Mouse (Mus musculus): Measurements from ENCODE around the gene Prm2.
A peak's percentile ranks its signal among the peaks of the same experiment; 100 is the strongest.

Prm2 gene

DNA sequence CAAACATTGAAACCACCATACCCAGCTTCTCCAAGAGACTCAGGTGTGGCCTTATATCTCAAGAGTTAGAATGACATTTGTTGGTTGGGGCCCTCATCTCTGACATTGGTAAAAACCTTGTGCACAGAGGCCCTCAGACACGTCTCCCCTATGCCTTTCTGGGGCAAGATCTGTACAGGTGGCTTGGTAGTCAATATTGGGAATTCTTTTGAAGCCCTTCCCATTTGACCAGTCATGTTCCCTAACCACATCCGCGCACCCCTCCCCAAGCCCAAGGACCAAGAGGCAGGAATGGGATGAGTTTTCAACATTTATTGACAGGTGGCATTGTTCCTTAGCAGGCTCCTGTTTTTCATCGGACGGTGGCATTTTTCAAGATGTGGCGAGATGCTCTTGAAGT is at the start of gene Prm2:
TSS of gene Prm2 (minus strand) at position 101 of the 400 bp plus-strand sequence.
- no peak for DNase-seq

DNA sequence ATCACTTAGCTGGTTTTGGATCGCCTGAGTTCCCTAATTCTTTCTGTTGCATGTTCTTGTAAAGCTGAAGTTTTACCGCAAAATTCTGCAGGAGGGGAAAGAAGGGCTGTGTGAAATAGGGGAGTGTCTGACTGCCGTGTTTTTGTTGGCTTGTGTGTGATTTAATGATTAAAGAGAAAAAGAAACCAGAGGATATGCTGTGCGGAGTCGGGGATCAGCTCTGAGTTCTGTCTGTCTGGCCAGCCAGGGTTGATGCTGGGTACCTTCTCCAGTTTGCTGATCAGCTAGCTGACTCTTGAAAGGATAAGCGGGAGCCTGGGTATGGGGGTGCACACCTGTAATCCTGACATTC is 48.4 kb upstream of the Prm2 start:
- no peak for DNase-seq

DNA sequence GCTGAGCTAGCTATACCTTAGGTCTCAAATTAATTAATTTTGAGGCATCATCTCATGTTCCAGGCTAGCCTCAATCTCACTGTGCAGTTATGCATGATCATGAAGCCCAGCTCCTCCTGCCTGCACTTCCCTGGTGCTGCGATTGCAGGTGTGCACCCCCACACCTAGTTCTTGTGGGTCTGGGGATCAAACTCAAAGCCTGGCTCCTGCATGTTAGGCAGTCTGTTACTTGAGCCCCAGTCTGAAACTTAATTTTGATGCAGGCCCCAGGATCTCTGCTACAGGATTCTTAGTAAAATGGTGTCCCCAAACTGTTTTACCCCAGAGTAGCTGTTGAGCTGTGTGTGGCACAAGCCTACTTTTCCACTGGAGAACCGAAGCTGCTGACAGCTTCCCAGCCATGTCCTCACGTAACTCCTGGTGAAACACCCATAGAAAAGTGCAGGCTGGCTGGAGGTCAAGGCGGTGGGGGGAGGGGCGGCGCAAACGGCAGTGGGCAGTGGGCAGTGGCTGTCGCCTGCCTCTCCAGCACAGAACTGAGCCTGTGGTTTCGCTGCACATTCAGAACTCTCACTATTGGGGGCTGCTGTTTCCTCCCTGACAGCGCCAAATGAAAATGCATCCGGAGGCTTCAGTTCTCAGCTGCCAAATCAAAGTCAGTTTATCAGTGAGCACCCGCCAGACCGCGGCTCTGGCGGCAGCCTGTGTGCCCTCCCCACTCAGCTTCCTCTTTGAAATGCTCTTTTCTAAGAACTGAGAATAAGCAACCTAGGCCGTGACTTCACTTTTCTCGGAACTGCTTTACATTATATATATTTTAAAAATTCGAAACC is 47.8 kb upstream of the Prm2 start:
- DNase-seq = peak; percentile 79

DNA sequence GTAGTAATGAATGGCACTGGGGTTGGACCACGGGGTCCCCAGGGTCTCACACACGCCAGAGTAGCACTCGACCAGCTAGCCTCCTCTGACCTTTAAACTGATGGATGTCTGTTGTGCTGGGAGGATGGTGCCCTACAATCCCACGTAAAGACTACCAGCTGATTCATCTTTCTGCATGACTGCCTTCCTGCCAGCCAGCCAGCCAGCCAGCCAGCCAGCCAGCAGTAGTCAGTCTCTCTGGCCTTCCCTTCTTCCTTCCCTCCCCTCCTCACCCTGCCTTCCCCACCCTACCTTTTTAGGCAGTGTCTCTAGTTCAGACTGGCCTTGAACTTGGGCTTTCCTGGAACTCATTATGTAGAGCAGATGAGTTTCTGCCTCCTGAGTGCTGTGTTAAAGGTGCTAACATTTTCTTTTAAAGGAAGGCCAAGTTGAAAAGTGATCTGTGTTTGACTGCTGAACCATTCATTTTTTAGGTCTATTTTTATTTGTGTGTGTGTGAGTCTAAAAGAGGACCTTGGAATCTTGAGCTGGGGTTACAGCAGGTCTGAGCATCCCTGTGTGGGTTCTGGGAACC is 46.4 kb upstream of the Prm2 start:
- DNase-seq = no peak

DNA sequence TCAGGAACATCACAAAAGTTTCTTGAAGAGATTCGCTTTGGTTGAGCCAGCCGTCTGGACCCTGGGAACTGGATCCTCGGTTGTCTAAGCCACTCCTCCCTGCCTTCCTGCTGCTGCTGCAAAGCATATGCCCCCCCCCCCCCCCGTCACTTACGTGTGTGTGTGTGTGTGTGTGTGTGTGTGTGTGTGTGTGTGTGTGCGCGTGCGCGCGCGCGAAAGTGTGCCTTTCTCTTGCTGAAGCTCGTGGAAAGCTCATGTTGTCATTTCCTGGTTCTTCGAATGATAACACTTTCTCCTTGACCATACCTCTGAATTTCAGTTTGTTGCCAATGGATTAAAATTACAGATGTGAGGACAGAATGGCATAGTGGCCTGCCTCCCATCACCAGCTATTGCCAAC is 44.1 kb upstream of the Prm2 start:
- DNase-seq = no peak

DNA sequence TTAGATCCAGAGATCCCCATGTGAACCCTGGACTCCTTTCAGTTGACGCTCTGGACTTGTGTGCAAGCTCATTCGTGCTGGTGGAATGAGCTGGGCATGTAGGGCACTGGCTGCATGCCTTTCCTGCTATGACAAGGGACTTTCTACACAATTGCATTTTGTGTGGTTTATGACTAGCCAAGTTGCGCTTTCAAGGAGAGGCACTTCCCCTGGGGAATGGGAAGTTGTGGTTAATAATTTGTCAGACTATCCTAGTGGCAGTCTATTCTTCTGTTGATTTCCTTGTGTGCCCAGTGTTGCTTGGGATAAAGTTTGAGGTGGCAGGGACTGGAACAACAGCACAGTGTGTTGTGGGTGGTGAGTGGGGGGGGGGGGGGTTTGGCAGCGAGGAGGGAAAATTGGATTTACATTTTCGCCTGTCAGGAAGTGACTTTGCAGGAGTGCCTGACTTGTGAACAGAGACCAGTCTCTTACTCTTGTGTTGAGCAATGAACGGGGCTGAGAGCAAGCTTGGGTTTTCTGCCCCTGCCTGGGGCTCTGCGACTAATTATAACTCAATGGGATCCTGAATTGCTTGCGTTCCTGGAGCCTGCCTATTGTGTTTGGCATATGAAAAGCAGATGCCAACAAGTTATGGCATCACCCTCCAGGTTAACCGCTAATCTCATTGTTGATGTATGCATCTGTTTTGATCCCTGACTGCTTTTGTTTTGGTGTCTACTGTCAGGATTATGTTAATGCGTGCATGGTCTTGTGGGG is 42.7 kb upstream of the Prm2 start:
- no peak for DNase-seq

DNA sequence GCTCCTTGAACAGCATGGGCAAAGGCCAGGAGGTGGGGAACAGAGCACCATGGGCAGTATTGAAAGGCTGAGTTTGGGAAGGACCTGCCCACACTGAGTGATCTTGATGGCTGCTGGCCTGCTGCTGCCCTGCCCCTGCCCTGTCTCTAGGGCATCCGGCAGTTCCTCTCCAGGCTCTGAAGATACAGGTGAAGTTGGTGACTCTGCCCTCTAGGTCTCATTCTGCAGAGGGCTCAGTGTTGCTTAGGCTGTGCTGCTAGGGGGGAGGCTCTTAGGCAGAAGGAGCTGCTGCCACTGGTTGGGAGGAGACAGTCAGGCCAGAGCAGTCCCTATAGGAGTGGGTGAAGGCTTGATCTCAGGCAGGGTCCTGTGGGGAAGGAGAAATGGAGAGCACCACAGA is 42.0 kb upstream of the Prm2 start:
- DNase-seq = peak; percentile 74

DNA sequence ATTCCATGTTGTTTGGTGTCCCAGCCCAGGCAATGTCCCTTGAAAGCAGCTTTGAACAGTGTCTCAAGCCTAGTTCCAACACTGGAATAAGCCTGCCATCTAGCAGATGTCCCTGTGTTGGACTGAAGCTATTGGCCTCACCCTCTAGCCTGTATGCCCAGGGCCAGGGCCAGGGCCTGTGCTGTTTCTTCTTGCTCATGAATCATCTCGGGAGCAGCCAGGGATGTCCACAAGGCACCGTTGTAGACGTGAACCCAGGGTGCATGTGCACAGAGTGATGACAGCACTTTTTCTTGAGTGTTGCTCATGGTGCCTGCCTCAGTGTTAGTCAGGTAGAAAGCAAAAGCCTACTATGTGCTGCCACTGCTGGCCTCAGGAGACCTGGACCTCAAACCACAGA is 41.3 kb upstream of the Prm2 start:
- no peak for DNase-seq

DNA sequence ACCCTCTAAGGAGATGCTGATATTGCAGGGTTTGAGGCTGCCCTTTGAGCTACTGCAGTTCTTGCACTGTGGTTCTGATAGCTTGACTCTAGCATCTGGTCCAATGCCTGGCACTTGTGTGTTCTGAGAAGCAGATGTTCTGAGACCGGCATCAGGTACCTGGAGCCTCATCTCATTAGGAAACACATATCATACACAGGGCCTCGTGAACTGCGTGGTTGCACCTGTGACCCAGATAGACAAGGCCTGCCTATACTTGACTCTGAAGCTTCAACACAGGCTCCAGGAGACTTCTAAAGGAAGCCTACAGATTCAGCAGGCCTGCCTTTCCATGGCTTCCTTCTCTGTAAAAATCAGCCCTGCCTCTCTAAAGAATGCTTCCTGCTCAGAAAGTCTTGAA is 40.5 kb upstream of the Prm2 start:
- peak; percentile 72 for DNase-seq

DNA sequence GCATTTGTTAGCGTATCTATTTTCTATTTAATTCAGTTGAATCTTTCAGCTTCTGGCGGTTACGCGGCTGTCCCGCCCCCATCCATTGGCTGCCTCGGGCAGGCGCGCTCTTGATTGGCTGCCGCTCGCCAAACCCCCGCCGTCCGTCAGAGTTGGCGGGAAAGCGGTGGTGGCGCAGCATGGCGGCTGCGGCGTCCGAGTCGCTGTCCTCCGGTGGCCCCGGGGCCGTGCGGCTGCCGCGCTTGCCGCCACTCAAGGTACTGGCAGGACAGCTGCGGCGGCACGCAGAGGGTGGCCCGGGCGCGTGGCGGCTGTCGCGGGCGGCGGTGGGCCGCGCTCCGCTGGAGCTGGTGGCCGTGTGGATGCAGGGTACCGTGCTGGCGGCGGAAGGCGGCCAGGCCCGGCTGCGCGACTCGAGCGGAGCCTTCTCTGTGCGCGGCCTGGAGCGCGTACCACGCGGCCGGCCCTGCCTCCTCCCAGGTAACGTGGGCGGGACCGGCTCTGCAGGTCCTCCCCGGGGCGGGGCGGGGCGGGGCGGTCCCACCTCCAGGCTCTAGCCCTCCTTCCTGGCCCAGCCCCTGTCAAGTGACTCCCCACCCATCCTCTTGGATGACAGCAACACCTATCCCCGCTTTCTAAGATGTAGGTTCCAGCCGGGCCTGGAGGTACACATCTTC is 39.1 kb upstream of the Prm2 start, which contains the start of gene Rmi2:
TSS of gene Rmi2 (plus strand) at position 149 of the 677 bp plus-strand sequence.
- DNase-seq = peak; percentile 92

DNA sequence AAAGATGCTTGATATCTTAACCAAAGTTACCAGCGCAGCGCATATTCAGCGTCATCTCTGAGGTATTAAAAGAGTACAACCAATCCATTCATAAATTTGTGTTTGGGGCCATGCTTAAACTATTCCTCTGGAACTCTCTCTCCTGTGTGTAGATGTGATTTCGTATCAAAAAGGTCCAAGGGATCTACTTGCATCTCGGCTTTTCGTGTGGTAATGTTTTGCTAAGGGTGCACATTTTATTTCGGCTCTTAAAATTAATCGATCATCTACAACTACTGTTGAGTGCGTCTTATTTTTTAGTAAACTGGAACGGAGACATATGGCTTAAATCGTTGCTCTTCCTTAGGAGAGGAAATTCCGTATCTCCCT is 38.6 kb upstream of the Prm2 start:
- DNase-seq = no peak

DNA sequence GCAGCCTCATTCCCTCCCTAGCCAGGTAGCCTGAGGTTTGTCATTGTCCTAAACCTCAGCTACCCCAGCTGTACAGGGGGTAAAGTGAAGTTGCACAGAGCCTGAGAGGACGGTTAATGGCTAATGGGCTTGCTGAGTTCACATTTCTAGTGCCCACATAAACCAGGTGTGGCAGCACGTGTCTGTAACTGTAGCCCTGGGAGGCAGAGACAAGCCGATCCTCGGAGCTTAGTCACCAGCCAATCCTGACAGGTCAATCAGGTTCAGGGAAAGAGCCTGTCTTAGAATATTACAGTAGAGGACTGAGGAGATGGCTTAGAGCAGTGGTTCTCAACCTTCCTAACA is 32.5 kb upstream of the Prm2 start:
- DNase-seq = peak; percentile 59

DNA sequence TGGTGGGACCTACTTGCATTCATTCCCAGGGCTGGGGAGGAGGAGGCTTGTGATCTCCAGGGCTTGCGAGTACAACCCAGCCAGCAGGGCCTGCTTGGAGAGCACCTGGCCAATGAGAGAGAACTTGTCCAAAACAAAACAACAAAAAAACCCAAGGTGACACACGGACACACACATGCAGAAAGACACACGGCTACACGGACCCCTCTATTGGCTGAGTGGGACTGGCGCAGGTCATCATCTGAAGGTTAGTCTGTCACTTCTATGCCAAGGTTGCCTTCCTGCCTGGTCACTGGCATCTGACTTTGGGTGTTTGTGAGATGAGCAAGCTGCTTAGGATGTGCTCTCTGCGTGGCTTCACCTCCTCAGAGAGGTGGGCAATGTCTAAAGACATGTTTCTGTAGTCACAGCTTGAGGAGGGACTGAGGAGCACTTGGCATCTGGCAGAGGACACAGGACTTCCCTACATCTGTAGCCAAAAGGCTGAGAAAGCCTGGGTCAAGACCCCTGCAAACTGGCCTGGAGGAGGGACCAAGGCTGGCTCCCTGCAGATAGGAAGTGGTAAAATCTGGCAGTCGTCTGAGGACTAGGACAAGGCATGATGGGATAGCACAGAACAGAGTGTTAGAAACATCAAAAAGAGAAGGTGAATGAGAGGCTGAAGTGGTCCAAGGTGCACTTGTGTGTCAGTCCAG is 32.0 kb upstream of the Prm2 start:
- DNase-seq = peak; percentile 70

DNA sequence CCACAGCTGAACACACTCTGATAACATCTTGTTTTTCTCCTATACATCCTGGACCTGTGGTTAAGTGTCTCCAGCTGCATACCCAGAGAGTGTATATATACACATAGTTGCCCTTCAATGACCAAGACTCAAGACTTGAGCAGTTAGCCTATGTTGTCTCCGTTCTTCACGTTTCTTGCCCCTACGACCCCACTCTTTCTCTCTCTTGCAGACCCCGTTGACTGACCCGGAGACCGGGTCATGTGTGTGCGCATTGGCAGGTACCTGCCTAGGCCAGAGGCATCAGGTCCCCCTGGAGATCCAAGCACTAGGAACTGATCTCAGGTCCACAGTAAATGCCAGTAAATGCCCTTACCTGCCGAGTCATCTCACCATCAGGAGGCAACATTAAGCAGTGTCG is 31.3 kb upstream of the Prm2 start:
- peak; percentile 66 for DNase-seq

DNA sequence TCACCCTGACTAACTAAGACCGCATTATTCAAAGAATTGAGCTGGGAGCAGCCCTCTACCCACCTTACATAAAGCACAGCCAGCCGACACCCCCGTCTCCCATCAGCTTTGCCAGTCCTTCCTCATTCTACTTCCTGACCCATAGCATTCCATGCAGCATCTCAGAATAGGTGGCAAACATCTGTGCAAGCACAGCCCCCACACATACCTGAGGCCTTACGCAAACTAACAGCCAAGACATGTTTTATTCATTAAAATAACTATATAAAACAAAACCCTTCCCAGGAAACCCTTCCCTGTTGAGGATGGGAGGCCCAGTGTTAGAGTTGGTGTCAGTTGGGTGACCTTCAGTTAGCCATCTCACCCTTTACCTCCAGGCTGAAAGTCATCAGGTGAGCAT is 29.9 kb upstream of the Prm2 start:
- no peak for DNase-seq

DNA sequence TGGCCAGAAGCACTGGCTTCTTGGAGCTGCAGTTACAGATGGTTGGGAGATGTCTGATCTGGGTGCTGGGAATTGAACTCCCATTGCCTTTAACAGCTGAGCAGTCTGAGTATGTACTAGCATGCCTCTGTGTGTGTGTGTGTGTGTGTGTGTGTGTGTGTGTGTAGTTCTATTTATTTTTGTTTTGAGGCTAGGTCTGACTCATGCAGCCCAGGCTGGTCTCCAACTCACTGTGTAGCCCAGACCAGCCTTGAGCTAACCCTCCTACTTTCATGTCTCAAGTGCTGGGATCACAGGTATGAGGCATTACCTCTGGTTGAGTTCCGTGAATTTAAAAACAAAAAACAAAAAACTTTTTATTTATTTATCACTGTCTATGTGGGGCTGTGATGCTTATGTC is 28.6 kb upstream of the Prm2 start:
- no peak for DNase-seq

DNA sequence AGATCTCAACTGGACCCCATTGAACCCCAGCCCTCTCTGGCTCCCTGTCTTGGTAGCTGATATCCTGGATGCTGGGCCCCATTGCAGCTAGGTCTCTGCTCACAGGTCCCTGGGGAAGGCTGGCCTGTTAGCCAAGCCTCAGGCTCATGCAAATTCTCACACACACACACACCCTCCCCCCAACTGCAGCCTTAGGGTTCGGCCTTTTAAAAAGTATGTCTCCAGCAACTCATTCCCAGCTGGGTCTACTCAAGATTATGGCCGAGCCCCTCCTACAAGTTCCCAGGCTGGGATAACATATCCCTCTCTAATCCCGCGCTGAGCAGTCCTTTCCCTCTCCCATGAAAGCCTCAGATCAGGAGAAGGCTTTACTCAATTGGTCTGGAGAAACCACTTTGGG is 25.5 kb upstream of the Prm2 start:
- DNase-seq = no peak

DNA sequence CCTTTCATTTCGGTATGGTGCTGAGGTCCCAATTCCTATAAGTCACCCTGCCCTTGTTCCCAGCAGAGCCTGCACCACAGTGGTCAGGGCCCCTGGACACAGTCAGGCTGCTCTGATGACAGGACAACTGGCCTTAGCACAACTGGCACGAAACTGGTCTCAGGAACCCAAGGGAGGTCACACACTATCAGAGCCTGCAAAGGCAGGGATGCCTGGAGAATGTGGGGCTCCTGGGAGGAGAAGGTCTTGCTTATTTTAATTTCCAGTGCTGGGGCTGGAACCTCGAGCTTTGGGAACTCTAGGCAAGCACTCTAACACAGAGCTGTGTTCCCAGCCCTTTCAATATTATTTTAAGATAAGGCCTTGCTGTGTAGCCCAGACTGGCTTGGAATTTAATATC is 24.0 kb upstream of the Prm2 start:
- no peak for DNase-seq

DNA sequence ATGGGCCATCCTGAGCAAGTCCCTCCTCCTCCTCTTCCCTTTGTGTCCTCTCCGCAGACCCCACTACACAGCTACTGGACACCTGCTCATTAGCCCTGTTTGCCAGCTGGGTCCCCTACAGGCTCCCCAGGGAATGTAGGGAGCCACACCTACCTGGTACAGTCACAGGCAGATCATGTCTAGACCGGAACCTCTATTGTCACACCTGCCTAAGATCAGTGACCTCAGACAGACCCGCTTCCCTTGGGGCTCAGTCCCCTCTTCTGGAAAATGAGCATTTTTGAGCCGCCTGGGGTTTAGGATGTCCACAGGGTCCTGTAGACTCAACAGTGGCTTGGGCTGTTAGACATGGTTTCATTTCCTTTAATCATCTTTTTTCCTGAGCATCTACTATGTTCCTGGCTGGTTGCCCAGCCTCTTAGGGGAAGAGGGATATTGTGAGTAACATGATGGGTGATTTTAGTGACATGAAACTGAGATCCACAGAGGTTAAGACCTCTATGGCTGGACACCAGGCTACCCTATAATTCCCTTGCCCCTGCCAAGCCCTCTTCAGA is 22.7 kb upstream of the Prm2 start:
- DNase-seq = no peak

DNA sequence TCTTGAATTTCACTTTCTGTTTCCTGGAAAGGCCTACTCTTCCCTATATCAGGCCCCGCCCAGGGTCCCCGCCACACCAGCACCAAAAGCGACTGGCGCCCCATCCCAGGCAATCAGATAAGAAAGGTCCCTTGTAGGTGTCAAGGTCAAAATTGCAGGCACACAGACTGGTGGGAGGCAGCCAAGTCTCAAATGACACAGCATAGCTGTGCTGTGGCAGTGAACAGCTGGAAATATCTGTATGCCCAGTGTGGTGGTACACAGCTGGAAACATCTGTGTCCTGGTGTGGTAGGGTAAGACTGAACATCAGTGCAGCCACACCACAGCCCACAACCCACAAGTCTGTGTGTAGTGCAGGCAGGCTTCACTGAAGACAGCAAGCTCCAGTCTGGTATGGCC is 18.9 kb upstream of the Prm2 start:
- no peak for DNase-seq

DNA sequence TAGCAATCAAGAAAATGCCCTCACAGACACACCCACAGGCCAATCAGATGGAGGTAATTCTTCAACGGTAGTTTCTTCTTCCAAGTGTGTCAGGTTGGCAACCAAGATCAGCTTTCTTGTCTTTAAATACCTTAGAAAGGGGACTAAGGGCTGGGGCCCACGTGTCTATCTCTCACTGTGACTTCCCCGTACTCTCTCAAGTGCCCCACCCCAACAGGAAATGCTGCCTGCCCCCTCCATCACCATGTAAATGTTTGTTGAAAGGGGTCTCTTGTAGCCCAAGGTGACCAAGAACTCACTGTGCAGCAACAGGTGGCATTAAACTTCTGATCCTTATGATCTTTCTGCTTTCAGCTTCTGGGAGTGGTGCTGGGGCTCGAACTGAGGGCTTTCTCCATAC is 17.8 kb upstream of the Prm2 start:
- DNase-seq = no peak

DNA sequence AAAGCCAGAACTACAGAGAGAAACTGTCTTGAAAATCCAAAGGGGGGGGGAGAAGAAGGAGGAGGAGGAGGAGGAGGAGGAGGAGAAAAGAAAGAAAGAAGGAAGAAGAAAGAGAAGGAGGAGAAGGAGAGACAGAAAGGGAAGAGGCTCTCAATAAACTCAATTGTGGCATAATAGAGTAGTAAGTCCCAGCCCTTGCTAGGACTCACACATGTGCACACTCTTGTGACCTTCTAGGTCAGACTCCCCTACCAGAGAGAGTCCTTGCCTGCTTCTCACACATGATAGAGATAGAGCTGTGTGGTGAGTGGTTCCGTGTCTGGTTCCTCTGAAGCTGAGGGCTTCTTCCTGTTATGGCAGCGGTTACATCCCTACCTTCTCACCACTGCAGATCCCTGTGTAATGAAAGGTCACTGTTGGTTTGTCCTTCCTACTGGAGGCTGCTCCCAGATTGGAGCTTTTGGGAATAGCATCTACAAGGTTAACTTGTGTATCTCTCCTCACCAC is 17.0 kb upstream of the Prm2 start, which contains the start of gene Gm11172:
TSS of gene Gm11172 (plus strand) at position 51 of the 507 bp plus-strand sequence.
- DNase-seq = no peak

All from thymus, postnatal 4 days (tissue).